Mouse (Mus musculus) MEL (cell line): ENCODE measurements around the gene Hectd1. TPM values are rescaled to one million over a fixed set of nuclear protein-coding genes. Genes with fewer than 3 reads are reported as not detected.
A peak's percentile ranks its signal among the peaks of the same experiment; 100 is the strongest.

Experiments
- DNase-seq: peaks from one replicate; pipeline ENCODE4 v3.0.0; 2011; ENCODE audit warnings: low read depth, low spot score
- H3K27ac ChIP-seq: 2 replicates; pipeline ENCODE4 v1.5.1; 2012; ENCODE audit warnings: low read depth, mild to moderate bottlenecking, control low read depth, low read length, moderate library complexity; ENCODE audit not compliant: control insufficient read depth
- H3K27me3 ChIP-seq, 2 experiments: fragments of 150-350 bp in 1 of 2; sonication (generic) in 1 of 2; 2 replicates each; pipeline ENCODE4 v1.6.1; 2012; ENCODE audit warnings: low read length in 2 of 2, mild to moderate bottlenecking in 2 of 2, improper control_type of control experiment in 1 of 2, moderate library complexity in 1 of 2; ENCODE audit not compliant: insufficient read depth in 2 of 2, control insufficient read depth in 1 of 2
- H3K36me3 ChIP-seq, 2 experiments: 2 replicates each; pipeline ENCODE4 v1.6.1; 2012 to 2014; ENCODE audit warnings: low read length in 2 of 2, improper control_type of control experiment in 1 of 2, inconsistent platforms in 1 of 2, mild to moderate bottlenecking in 1 of 2; ENCODE audit not compliant: insufficient read depth in 2 of 2, control insufficient read depth in 1 of 2
- H3K4me1 ChIP-seq, 2 experiments: fragments of 150-350 bp in 1 of 2; sonication (generic) in 1 of 2; 2 replicates each; pipeline ENCODE4 v1.6.1; 2012; ENCODE audit warnings: low read length in 2 of 2, improper control_type of control experiment in 1 of 2, mild to moderate bottlenecking in 1 of 2; ENCODE audit not compliant: insufficient read depth in 2 of 2, control insufficient read depth in 1 of 2
- H3K4me3 ChIP-seq, 2 experiments: fragments of 150-350 bp in 1 of 2; sonication (generic) in 1 of 2; 2 replicates each; pipeline ENCODE4 v1.5.1; 2012; ENCODE audit warnings: low read depth in 2 of 2, low read length in 2 of 2, mild to moderate bottlenecking in 2 of 2, moderate library complexity in 2 of 2, control low read depth in 1 of 2, improper control_type of control experiment in 1 of 2; ENCODE audit not compliant: control insufficient read depth in 1 of 2, insufficient read depth in 1 of 2
- H3K79me2 ChIP-seq: 2 replicates; pipeline ENCODE4 v1.6.1; 2012; ENCODE audit warnings: mild to moderate bottlenecking, low read length, moderate library complexity; ENCODE audit not compliant: control insufficient read depth, poor library complexity, insufficient read depth
- H3K9ac ChIP-seq: 2 replicates; pipeline ENCODE4 v1.6.1; 2012; ENCODE audit warnings: low read depth, mild to moderate bottlenecking, control low read depth, low read length, moderate library complexity; ENCODE audit not compliant: control insufficient read depth, poor library complexity, severe bottlenecking
- H3K9me3 ChIP-seq: fragments of 150-350 bp; sonication (generic); replicated peaks from 2 replicates; pipeline ENCODE4 v1.6.1; 2012; ENCODE audit warnings: mild to moderate bottlenecking, low read length, improper control_type of control experiment, moderate library complexity; ENCODE audit not compliant: insufficient read depth
- CHD1 ChIP-seq: IDR thresholded peaks from 2 replicates; pipeline ENCODE4 v1.6.1; 2012; ENCODE audit warnings: low read depth, mild to moderate bottlenecking, inconsistent platforms, low read length, improper control_type of control experiment
- CHD2 ChIP-seq: IDR thresholded peaks from 2 replicates; pipeline ENCODE4 v1.6.1; 2011; ENCODE audit warnings: low read length, improper control_type of control experiment
- E2F4 ChIP-seq: IDR thresholded peaks from 2 replicates; pipeline ENCODE4 v1.6.1; 2011; ENCODE audit warnings: low read depth, low read length, improper control_type of control experiment, borderline replicate concordance
- ELF1 ChIP-seq: IDR thresholded peaks from 2 replicates; pipeline ENCODE4 v1.6.1; 2014; ENCODE audit warnings: low read depth, mild to moderate bottlenecking, inconsistent platforms, low read length, improper control_type of control experiment, moderate library complexity
- EP300 ChIP-seq, 2 experiments: IDR thresholded peaks; 2 replicates each; pipeline ENCODE4 v1.6.1; 2011; ENCODE audit warnings: improper control_type of control experiment in 2 of 2, low read length in 2 of 2, low read depth in 1 of 2, mild to moderate bottlenecking in 1 of 2
- ETS1 ChIP-seq: IDR thresholded peaks from 2 replicates; pipeline ENCODE4 v1.6.1; 2012; ENCODE audit warnings: low read depth, mild to moderate bottlenecking, inconsistent platforms, low read length, improper control_type of control experiment, moderate library complexity
- GABPA ChIP-seq: IDR thresholded peaks from 2 replicates; pipeline ENCODE4 v1.6.1; 2012; ENCODE audit warnings: low read depth, mild to moderate bottlenecking, inconsistent platforms, low read length, improper control_type of control experiment, moderate library complexity
- GATA1 ChIP-seq: IDR thresholded peaks from 2 replicates; pipeline ENCODE4 v1.6.1; 2011; ENCODE audit warnings: low read depth, low read length, improper control_type of control experiment
- JUND ChIP-seq: IDR thresholded peaks from 2 replicates; pipeline ENCODE4 v1.6.1; 2011; ENCODE audit warnings: low read depth, mild to moderate bottlenecking, improper control_type of control experiment, low read length
- KAT2A ChIP-seq: conservative IDR thresholded peaks from 2 replicates; pipeline ENCODE4 v1.6.1; 2012; ENCODE audit warnings: low read depth, low read length, improper control_type of control experiment, inconsistent platforms
- MAFK ChIP-seq: IDR thresholded peaks from 2 replicates; pipeline ENCODE4 v1.6.1; 2011; ENCODE audit warnings: low read depth, mild to moderate bottlenecking, low read length, improper control_type of control experiment, borderline replicate concordance
- MAX ChIP-seq: IDR thresholded peaks from 2 replicates; pipeline ENCODE4 v1.6.1; 2011; ENCODE audit warnings: low read length, improper control_type of control experiment
- MAZ ChIP-seq: IDR thresholded peaks from 2 replicates; pipeline ENCODE4 v1.6.1; 2012; ENCODE audit warnings: low read depth, mild to moderate bottlenecking, inconsistent platforms, low read length, improper control_type of control experiment
- MEF2A ChIP-seq: IDR thresholded peaks from 2 replicates; pipeline ENCODE4 v1.6.1; 2014; ENCODE audit warnings: low read depth, mild to moderate bottlenecking, inconsistent platforms, low read length, improper control_type of control experiment; ENCODE audit not compliant: poor library complexity, insufficient replicate concordance, severe bottlenecking; ENCODE audit errors: extremely low read depth
- MXI1 ChIP-seq: IDR thresholded peaks from 2 replicates; pipeline ENCODE4 v1.6.1; 2011; ENCODE audit warnings: mild to moderate bottlenecking, low read depth, low read length, improper control_type of control experiment
- MYB ChIP-seq: IDR thresholded peaks from 2 replicates; pipeline ENCODE4 v1.6.1; 2011; ENCODE audit warnings: mild to moderate bottlenecking, low read depth, low read length, improper control_type of control experiment
- MYC ChIP-seq: IDR thresholded peaks from 2 replicates; pipeline ENCODE4 v1.6.1; 2011; ENCODE audit warnings: low read depth, mild to moderate bottlenecking, low read length, improper control_type of control experiment, moderate library complexity
- NELFE ChIP-seq: IDR thresholded peaks from 2 replicates; pipeline ENCODE4 v1.6.1; 2011; ENCODE audit warnings: low read depth, low read length, improper control_type of control experiment
- NRF1 ChIP-seq: IDR thresholded peaks from 2 replicates; pipeline ENCODE4 v1.6.1; 2014; ENCODE audit warnings: low read depth, mild to moderate bottlenecking, inconsistent platforms, low read length, improper control_type of control experiment, moderate library complexity; ENCODE audit not compliant: poor library complexity, insufficient read depth, severe bottlenecking
- POLR2A ChIP-seq, 2 experiments: IDR thresholded peaks; 2 replicates each; pipeline ENCODE4 v1.6.1; 2011 to 2012; ENCODE audit warnings: low read length in 2 of 2, mild to moderate bottlenecking in 2 of 2, control low read depth in 1 of 2, improper control_type of control experiment in 1 of 2, low read depth in 1 of 2, moderate library complexity in 1 of 2; ENCODE audit not compliant: control insufficient read depth in 1 of 2, insufficient read depth in 1 of 2, poor library complexity in 1 of 2
- POLR2AphosphoS2 ChIP-seq: IDR thresholded peaks from 2 replicates; pipeline ENCODE4 v1.6.1; 2011; ENCODE audit warnings: low read length, improper control_type of control experiment
- POLR2AphosphoS5 ChIP-seq: IDR thresholded peaks from 2 replicates; pipeline ENCODE4 v1.6.1; 2012; ENCODE audit warnings: low read depth, borderline replicate concordance, mild to moderate bottlenecking, inconsistent platforms, low read length, moderate library complexity, mixed read lengths
- RCOR1 ChIP-seq: IDR thresholded peaks from 2 replicates; pipeline ENCODE4 v1.6.1; 2012; ENCODE audit warnings: low read depth, mild to moderate bottlenecking, inconsistent platforms, low read length, improper control_type of control experiment
- SIN3A ChIP-seq: IDR thresholded peaks from 2 replicates; pipeline ENCODE4 v1.6.1; 2012; ENCODE audit warnings: low read length, improper control_type of control experiment, inconsistent platforms
- SMC3 ChIP-seq: IDR thresholded peaks from 2 replicates; pipeline ENCODE4 v1.6.1; 2011; ENCODE audit warnings: low read depth, low read length, improper control_type of control experiment
- TAL1 ChIP-seq: IDR thresholded peaks from 2 replicates; pipeline ENCODE4 v1.6.1; 2012; ENCODE audit warnings: mild to moderate bottlenecking, inconsistent platforms, low read length, moderate library complexity, mixed read lengths
- TBP ChIP-seq: IDR thresholded peaks from 2 replicates; pipeline ENCODE4 v1.8.0; 2011; ENCODE audit warnings: low read depth, low read length, improper control_type of control experiment
- TCF12 ChIP-seq: IDR thresholded peaks from 2 replicates; pipeline ENCODE4 v1.6.1; 2014; ENCODE audit warnings: low read depth, mild to moderate bottlenecking, inconsistent platforms, low read length, improper control_type of control experiment, moderate library complexity
- UBTF ChIP-seq: IDR thresholded peaks from 2 replicates; pipeline ENCODE4 v1.6.1; 2012; ENCODE audit warnings: low read depth, mild to moderate bottlenecking, inconsistent platforms, low read length, improper control_type of control experiment, moderate library complexity, borderline replicate concordance; ENCODE audit not compliant: insufficient read depth
- USF1 ChIP-seq: IDR thresholded peaks from 2 replicates; pipeline ENCODE4 v1.6.1; 2014; ENCODE audit warnings: low read depth, mild to moderate bottlenecking, inconsistent platforms, low read length, improper control_type of control experiment, moderate library complexity
- ZC3H11A ChIP-seq: IDR thresholded peaks from 2 replicates; pipeline ENCODE4 v1.6.1; 2012; ENCODE audit warnings: low read depth, mild to moderate bottlenecking, inconsistent platforms, low read length, improper control_type of control experiment
- ZMIZ1 ChIP-seq: IDR thresholded peaks from 2 replicates; pipeline ENCODE4 v1.6.1; 2012; ENCODE audit warnings: low read depth, mild to moderate bottlenecking, inconsistent platforms, low read length, improper control_type of control experiment, moderate library complexity
- ZNF384 ChIP-seq: IDR thresholded peaks from 2 replicates; pipeline ENCODE4 v1.6.1; 2012; ENCODE audit warnings: low read depth, mild to moderate bottlenecking, inconsistent platforms, low read length, improper control_type of control experiment
- polyA plus RNA-seq, 2 experiments: library from polyadenylated mRNA; stranded (reverse) in 1 of 2; unstranded in 1 of 2; fragments of >175 nt in 1 of 2; fragments of >200 nt in 1 of 2; gene quantifications; 2 replicates each; pipeline versions ENCODE4 v1.2.1 to v1.2.4; 2012; ENCODE audit warnings: low replicate concordance in 2 of 2, low read depth in 1 of 2; ENCODE audit not compliant: insufficient read length in 2 of 2, insufficient read depth in 1 of 2, missing spikeins in 1 of 2
- total RNA-seq: library from RNA; depleted of rRNA; stranded (reverse); fragments of 300-350 nt; gene quantifications from 2 replicates; pipeline ENCODE4 v1.2.3, GENCODE M21; 2012

Hectd1 gene
- total and polyA plus RNA-seq, 3 experiments: 55.2 to 248 (median 72.0) TPM

DNA sequence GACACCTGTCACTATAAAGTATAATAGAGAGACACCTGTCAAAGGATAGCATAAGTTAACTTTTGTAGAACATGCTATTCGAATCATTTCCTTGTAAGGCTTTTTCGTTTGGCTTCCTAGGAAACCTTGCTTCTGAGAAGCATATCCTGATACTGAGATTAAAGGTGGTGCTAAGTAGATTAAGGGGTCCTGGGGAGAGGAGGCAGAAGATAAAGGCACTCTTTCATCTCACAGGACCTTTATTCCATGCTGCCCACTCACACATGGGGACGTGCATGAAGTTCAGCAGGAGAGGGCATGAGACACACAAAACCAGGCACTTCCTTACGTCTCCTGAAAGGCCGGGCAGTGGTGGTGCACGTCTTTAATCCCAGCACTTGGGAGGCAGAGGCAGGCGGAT is 26.1 kb upstream of the Hectd1 start (continued):
- TF ChIP-seq TAL1: peak; percentile 78
- TF ChIP-seq CHD1: no peak
- no peak for TF ChIP-seq MAX
- TF ChIP-seq MYC: peak; percentile 63; the same call in 1 of the 2 replicates
- peak; percentile 68; the same call in 1 of the 2 replicates for TF ChIP-seq SIN3A
- TF ChIP-seq ELF1: no peak
- no peak for TF ChIP-seq GABPA
- no peak for TF ChIP-seq NRF1
- TF ChIP-seq KAT2A: no peak
- TF ChIP-seq POLR2A (IDR thresholded peaks at IDR 0.05; ENCODE audit: control insufficient read depth in 1 of 2, insufficient read depth in 1 of 2, low read depth in 1 of 2, low read length in 2 of 2, poor library complexity in 1 of 2): no peak; a peak in 1 of 4 replicates
- no peak for TF ChIP-seq TBP
- no peak for TF ChIP-seq ZC3H11A
- no peak for TF ChIP-seq ZNF384
- TF ChIP-seq UBTF: no peak
- peak; percentile 63; the same call in 1 of the 2 replicates for TF ChIP-seq RCOR1
- TF ChIP-seq MXI1: no peak

DNA sequence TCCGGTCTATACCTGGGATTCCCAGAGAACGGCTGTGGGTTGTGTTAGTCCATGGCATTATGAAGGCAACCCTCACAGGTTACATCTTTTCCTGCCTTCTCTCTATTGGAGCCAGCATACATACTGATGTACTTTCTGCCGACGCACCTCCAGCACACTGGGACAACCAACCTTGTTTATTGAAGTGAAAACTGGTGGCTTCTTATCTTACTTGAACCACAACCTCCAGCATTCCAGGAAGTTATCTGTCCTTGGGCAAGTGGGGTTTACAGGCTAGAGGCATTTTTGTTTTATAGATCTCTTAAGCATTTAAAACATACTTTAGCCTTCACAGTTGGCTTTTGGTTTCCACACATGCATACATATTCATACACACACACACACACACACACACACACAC is 22.3 kb upstream of the Hectd1 start:
- DNase-seq: peak; percentile 85
- Histone ChIP-seq H3K4me1 (peaks cover 27 to 37% of the 10 kb centered on the region in 2 experiments), H3K27ac (peak overlapping the region; percentile 96), H3K36me3 (peaks cover 0 to 54% of the 10 kb centered on the region in 2 experiments; a peak in 2 of 4 replicates), H3K79me2 (no peaks in the 10 kb centered on the region), H3K9me3 (no peaks in the 10 kb centered on the region), H3K4me3 (peak overlapping the region; percentile 32 to 34), H3K27me3 (no peaks in the 10 kb centered on the region), H3K9ac (peak overlapping the region; percentile 46)
- TF ChIP-seq ETS1 (peak; percentile 86), GATA1 (peak; percentile 91), KAT2A (no peak), SIN3A (peak; percentile 71), MYB (no peak), EP300 (IDR thresholded peaks at IDR 0.05; ENCODE audit: low read depth in 1 of 2, low read length in 2 of 2) (peak; percentile 74 to 89), E2F4 (no peak), SMC3 (no peak), CHD1 (no peak), TAL1 (peak; percentile 67), MYC (no peak), MAX (0 out of 2 replicates have a peak, but pooled peaks have one; percentile 57), USF1 (no peak), ELF1 (peak; percentile 71; the same call in 1 of the 2 replicates), NRF1 (no peak), MAZ (no peak), JUND (no peak), MAFK (no peak), POLR2AphosphoS5 (no peak), UBTF (no peak), MEF2A (no peak), ZMIZ1 (no peak), TBP (peak; percentile 46; the same call in 1 of the 2 replicates), POLR2A (IDR thresholded peaks at IDR 0.05; ENCODE audit: control insufficient read depth in 1 of 2, insufficient read depth in 1 of 2, low read depth in 1 of 2, low read length in 2 of 2, poor library complexity in 1 of 2) (peak in 1 of 2 experiments; percentile 37; a peak in 1 of 4 replicates), RCOR1 (no peak), MXI1 (no peak), POLR2AphosphoS2 (no peak), TCF12 (peak; percentile 77), NELFE (0 out of 2 replicates have a peak, but pooled peaks have one; percentile 2), CHD2 (no peak), ZC3H11A (no peak)
